ENCODE assay signal across 26 mouse cellular contexts in genomic region chr1:167162495-167162894, GRCm38 (mm10).
"Had no signal": no experiment of that assay in that cellular context is flagged by ENCODE, and none has a peak within 500 bp of the region (broad histone marks: within the 10 kb centered on the region; RNA-seq: fewer than 3 reads in every experiment).

No protein-coding gene starts in this region.

- H3K27ac ChIP-seq: gastrocnemius, adult 2 months; heart, embryonic 10.5 days; hindbrain, embryonic 10.5 days; hindbrain, embryonic 12.5 days; hindbrain, embryonic 14.5 days; intestine, embryonic 15.5 days; layer of hippocampus, adult 2 months; left cerebral cortex, adult 2 months; limb, embryonic 13.5 days; limb, embryonic 15.5 days; liver, embryonic 12.5 days; liver, embryonic 14.5 days had no signal

- H3K9ac ChIP-seq: heart, embryonic 12.5 days; hindbrain, embryonic 12.5 days; hindbrain, embryonic 14.5 days; intestine, embryonic 15.5 days; limb, embryonic 13.5 days; limb, embryonic 15.5 days; liver, embryonic 12.5 days; liver, embryonic 14.5 days had no signal

- H3K36me3 ChIP-seq: heart, embryonic 10.5 days; heart, embryonic 12.5 days; hindbrain, embryonic 10.5 days; hindbrain, embryonic 12.5 days; intestine, embryonic 15.5 days; limb, embryonic 13.5 days; limb, embryonic 15.5 days; liver, embryonic 12.5 days had no signal

- H3K4me3 ChIP-seq: gastrocnemius, adult 2 months; heart, adult 2 months; heart, embryonic 10.5 days; heart, embryonic 12.5 days; hindbrain, embryonic 10.5 days; hindbrain, embryonic 12.5 days; intestine, embryonic 15.5 days; layer of hippocampus, adult 2 months; left cerebral cortex, adult 2 months; limb, embryonic 13.5 days; limb, embryonic 15.5 days; liver, embryonic 12.5 days had no signal

- H3K4me1 ChIP-seq: hindbrain, embryonic 12.5 days; intestine, embryonic 15.5 days; liver, embryonic 12.5 days had no signal

- ATAC-seq: forebrain, embryonic 16.5 days; hindbrain, embryonic 16.5 days; inflammation-experienced regulatory T-cells, adult 6 months; intestine, embryonic 15.5 days; intestine, postnatal 0 days; liver, embryonic 12.5 days had no signal

- DNase-seq: gastrocnemius, adult 2 months; gastrocnemius, postnatal 10 days; gastrocnemius, postnatal 25 days; heart, postnatal 10 days; heart, postnatal 4 days; kidney, adult 2 months; kidney, adult 9 months; kidney, postnatal 25 days; left cerebral cortex, postnatal 4 days had no signal

- H3K9me3 ChIP-seq: heart, embryonic 10.5 days; heart, embryonic 12.5 days; hindbrain, embryonic 12.5 days; intestine, embryonic 15.5 days; limb, embryonic 13.5 days; limb, embryonic 15.5 days; liver, embryonic 12.5 days had no signal

- H3K4me2 ChIP-seq: hindbrain, embryonic 12.5 days; hindbrain, embryonic 14.5 days; intestine, embryonic 15.5 days; limb, embryonic 13.5 days; limb, embryonic 15.5 days; liver, embryonic 12.5 days had no signal

- H3K27me3 ChIP-seq: heart, embryonic 12.5 days; hindbrain, embryonic 12.5 days; intestine, embryonic 15.5 days; limb, embryonic 13.5 days; limb, embryonic 15.5 days; liver, embryonic 12.5 days had no signal
